Mouse (Mus musculus): ENCODE data around the gene Garem2.

DNA sequence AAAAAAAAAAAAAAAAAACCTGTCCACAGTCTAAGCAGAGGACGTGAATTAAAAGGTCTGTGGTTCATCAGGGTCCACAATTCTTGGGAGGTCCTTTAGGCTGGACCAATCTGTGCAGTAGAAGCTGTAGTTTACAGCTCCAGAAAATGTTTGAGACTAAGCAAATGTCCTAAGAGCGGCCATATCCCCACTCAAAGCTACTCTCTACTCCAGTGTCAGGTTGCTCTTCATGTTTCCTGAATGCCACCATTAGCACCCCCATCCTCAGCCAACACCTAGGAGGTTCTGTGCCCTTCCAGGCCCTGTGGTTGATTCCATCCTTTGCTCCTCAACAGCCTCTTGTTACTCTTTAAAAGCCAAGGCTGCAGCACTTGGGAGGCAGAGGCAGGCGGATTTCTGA, 32.6 kb upstream of the Garem2 start:
- TF ChIP-seq CTCF (IDR thresholded peaks at IDR 0.05; ENCODE audit: insufficient read depth, low read length) (no peak), POLR2A (IDR thresholded peaks at IDR 0.05; ENCODE audit: borderline replicate concordance, extremely low read depth, low read depth, low read length) (no peak)
